Mouse (Mus musculus): ENCODE data around the gene Cntnap4.

Cntnap4 gene

DNA sequence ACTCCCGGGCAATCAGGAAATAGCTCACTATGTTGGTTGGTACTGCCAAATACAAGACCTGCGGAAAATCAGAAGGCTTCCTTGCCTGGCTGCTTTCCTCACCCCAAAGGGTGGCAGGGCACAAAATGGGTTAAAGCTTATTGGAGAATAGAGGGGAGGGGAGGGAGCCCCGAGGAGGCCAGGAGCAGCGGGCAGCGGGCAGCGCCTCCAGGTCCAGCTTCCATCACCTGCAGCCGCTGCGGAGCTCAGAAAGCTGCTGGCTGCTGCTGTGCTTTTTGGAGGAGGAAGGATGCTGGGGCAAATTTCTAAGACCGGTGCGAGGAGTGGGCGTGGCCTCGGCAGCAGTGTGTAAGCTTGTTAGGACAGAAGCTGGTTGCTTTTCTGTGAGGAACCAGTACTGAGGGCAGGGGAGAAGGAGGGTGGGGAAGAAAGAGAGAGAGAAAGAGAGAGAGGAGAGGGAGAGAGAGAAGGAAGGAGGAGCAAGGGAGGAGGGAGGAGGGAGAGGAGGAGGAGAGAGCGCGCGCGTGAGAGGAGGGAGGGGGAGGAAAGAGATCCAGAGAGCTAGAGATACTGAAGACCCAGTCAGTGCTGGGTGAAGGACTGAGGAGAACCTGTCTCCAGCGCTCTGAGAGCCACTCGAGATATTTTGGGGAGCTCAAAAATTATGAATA, at the start of gene Cntnap4:
Gene Cntnap4, plus strand, starts transcription at position 573 of the 671 bp plus-strand sequence.
- peak; percentile 60 for DNase-seq (ENCODE audit: low read depth, low spot score)

DNA sequence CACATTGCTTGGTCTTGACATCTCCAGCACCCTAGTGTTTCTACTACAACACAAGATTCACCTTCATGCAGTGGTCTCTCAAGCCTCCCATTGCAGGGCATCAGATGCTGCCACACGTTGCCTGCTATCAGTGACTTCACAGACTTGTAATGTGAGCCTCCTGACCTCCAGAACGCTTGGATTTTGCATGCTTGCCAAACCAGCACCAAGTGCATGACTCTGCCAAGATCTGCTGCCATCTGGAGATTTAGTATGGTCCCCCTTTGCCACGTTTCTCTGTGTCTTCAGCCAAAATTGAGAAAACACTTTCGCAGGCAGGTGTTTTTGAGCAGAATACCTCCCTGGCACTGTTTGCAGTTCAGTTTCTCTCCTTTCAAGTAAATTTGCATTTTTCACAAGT, 12.5 kb upstream of the Cntnap4 start:
- no peak for DNase-seq (ENCODE audit: low read depth, low spot score)

DNA sequence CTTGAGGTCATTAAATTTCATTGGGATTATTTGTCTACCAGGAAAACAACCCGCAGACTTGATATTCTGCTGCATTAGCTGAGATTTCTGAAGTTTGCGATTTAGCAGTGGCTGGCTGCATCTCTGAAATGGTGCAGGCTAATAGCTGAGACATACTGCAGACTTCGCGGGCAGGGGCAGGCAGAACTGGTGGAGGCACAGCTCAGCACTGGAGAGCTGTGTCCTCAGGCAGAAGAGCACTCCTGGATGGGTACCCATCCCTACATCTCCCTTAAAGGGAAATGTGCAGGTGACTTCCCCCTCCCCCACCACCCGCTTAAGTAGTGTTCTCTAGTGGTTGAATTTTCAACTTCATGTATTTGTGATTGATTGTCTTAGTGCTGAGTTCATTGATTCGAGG, 698 bp downstream of the Cntnap4 start:
- no peak for DNase-seq (ENCODE audit: low read depth, low spot score)

DNA sequence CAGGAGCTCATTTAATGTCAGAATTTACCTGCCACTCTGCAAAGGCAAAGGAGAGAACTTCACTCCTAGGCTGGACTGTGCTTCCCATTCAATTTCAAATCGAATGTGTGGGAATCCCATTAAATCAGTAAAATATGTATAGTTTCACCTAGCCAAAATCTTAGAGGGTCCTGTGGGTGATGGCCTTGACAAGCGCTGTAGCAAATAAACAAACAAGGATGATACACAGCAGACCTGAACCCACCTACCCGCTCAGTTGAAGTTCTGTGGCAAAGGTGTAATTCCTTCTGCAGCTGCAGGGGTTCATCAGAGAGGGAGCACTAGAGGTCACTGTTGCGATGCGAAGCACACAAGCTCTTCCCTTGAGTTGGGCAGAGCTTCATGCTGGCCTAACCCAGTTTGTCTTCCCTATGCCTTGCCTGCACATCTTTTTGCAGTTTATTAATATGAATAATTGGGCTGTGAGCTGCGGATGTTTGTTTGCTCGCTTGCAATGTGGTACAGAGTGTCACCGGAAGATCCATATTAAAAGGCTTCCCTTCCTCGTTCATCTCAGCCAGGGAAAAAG, 1.6 kb downstream of the Cntnap4 start:
- peak; percentile 74 for DNase-seq (ENCODE audit: low read depth, low spot score)

DNA sequence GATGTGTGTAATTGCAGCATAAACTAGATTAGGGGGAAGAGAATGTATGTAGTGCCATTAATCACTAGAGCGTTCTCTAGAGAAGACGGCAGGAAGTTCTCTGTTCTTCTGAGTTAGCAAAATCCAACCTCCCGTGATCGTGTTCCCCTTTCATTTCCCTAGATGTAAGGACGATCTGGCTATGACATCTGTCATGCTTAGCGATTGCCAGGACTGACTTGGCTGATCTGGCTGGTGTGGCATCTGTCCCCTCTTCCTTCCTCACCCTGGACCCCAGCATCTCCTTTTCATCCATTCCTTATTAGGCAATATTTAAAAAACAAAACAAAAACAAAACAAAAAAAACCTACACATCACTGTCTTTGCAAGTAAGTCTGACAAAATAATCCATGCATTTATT, 11.6 kb downstream of the Cntnap4 start:
- no peak for DNase-seq (ENCODE audit: low read depth, low spot score)

DNA sequence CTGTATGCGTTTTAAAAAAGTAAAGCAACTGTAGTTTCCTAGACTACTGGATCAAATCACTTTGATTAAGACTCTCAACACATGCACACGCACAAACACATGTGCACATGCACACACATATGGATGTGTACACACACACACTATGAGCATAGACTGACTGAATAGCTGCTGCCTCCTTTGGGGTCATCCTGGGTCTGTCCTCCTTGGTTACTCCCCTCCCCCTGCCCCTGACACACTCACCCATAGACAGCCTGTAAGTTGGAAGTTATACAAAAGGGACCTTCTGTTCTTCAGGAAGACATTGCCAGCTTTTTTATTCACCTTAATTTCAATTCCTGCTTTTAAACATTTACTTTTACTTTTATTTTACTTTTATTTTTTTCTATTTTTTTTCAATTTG, 13.6 kb downstream of the Cntnap4 start:
- DNase-seq (ENCODE audit: low read depth, low spot score): no peak

DNA sequence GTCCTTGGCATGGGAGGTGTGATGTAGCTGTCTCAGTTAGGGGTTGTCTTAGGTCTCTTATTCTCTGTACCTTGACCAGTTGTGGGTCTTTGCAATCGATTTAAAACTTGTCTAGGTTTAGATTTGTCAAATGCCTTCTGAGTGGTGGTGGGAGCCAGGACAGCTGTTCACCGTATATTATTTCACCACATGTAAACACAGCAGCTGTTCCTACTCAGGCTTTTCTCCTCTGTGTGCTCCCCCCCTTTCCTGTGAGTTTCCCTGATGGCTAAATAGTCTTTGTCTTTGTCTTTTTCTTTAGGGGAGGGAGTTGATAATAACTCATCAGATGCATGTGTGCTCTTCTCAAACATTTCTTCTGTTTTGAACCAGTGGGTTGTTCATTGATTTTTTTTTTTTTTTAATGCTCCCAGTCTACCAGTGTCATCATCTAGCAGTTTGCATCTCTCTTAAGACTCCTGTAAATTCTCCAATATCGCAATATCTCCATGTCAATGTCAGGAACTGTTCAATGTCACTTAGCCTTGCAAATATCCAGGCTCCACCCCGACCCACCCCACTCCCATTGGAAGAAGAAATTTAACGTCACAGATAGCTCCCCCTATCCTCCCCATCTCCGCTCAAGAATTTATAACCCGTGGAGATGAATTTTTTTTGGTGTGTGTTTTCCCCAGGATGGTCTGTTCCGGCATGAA, 18.7 kb downstream of the Cntnap4 start:
- DNase-seq (ENCODE audit: low read depth, low spot score): no peak

DNA sequence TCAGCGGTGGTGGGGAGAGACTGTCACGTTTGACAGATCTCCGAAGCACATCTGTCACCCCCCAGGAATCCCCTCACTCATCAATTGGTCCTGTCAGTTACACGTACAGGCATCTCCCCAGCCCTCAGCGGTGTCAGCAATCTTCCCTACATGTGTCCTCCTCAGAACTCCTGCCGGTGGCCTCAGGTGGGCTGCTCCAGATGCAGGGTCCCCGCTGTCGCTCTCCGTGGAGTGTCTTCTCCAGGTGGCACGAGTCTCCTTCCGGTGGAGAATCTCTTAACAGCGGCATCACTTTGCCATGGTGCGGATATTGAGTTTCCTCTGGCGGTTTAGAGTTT, 19.2 kb downstream of the Cntnap4 start:
- DNase-seq (ENCODE audit: low read depth, low spot score): no peak

DNA sequence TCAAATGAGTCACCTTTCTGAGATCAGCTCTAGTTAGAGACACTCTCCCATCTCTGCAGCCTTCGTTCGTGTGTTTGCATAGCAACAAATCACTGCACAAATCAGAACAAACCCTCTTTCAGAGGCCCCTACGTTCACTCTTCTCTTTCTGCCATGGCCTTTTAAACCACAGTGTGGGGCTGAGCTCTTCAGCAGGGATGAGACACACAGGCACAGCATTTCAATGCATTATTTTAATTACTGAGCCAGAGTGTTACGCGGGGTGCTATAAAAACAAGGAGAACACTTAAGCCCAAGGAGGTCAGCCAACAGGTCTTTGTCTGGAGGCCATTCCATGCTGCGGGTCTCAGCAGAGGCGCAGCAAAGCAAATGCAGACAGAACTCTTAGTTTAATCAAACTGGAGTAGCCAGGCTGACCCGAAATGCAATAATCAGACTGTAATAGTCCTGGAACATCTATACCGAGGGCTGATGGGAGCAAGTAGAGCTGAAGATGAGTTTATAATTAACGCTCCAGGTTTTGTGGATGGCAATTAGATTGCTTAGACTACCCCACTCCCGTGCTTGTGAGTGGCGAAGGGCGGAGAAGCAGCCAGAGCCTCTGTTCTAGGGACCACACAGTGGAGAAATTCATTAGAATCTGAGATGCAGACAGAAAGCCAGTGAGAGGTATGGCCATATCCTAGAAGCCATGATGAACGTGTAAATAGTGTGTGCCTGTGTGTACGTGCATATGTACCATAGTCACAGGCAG, 26.4 kb downstream of the Cntnap4 start:
- DNase-seq (ENCODE audit: low read depth, low spot score): no peak

DNA sequence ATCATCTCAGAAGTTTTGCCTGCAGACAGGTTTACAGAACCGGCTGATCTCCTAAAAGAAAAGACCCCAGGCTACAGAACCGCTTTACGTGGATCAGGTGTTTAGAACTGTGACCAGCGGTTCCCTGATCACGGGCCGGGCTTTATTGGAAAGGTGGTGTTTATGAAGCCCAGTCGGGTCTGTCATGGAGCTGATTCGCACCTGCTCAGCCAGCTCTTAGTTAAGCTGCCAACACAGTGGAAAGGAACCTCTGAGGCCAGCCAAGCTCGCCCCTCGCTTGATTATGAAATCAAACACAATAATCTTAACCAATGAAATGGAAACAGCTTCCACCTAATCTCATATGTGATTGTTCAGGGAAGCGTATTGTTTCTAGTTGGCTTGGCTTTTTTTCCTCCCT, 30.1 kb downstream of the Cntnap4 start:
- DNase-seq (ENCODE audit: low read depth, low spot score): no peak

DNA sequence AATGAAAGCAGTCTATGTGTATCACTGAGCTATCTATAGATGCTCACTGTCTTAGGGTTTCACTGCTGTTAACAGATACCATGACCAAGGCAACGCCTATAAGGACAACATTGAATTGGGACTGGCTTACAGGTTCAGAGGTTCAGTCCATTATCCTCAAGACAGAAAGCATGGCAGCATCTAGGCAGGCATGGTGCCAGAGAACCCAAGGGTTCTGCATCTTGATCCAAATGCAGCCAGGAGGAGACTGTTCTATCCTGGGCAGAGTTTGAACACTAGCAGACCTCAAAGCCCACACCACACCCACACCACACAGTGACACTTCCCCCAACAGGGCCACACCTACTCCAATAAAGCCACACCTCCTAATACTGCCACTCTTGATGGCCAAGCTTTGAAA, 31.3 kb downstream of the Cntnap4 start:
- no peak for DNase-seq (ENCODE audit: low read depth, low spot score)

DNA sequence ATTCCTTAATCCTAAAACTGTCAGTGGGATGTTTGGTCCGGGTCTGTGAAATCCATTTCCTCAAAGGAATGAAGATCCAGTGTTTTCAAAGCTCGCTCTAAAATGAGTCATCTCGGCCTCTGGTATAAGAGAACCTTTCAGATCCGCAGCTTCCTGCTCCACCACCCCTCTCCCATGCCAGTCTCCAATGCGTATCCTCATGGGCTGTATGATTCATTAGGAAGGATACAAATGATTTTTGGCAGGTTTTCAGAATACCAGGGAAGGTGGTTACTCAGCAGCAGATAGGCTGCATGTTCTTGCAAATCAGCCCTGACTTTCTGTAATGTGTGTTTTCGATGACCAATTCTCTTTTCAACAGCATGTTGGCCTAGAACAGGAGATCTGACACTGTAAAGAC, 40.3 kb downstream of the Cntnap4 start:
- no peak for DNase-seq (ENCODE audit: low read depth, low spot score)

DNA sequence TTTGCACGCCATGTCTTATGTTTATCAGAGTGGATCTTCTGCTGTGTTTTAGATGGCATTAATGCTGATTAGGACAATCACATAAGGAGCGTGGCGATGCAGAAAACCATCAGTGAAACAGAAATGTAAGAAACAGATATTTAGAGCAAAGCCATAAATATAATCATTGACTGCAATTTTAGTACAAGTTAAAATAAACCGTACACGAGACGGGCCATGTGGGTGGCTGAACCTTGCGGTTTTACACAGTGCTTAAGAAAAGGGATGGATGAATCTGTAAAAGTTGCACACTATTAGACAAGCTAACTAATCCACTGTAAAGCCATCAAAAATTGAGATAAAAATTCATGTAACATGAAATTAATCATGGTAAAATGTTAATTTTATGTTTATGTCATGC, 58.9 kb downstream of the Cntnap4 start:
- peak; percentile 36 for DNase-seq (ENCODE audit: low read depth, low spot score)

DNA sequence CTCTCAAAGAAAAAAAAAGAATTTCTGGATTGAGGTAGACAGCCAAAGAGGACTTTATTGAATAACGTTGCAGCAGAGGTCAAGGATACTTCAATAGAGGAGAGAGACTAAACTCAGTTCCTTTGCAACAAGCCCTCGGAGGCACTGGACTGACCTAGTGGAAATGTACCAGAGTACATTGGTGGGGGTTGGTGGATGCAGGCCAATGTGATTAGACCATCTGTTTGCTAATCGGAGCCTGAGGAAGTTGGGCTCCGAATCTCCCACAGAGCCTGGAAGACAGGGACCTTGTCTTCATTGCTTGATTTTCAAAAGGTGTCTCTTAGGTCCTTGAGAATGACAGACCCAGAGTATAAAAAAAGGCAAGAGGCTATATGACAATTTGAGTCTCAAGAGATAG, 82.8 kb downstream of the Cntnap4 start:
- no peak for DNase-seq (ENCODE audit: low read depth, low spot score)

DNA sequence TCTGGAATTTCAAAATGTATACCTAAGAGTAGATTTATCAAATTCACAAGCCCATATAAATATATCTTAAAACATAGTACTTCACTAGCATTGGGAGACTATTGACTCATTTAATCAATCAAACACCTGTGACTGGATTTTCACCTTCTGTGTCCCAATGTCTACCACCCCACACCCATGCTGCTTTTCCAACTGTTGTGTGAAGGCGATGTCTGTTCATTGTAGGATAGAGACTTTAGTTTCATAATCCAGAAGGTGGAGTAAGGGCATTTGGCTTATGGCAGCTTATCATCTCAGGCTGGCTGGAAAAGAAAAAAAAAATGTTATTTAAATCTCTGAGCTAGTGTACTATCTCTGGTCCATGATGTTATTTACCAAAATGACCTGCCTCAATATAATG, 83.4 kb downstream of the Cntnap4 start:
- no peak for DNase-seq (ENCODE audit: low read depth, low spot score)

DNA sequence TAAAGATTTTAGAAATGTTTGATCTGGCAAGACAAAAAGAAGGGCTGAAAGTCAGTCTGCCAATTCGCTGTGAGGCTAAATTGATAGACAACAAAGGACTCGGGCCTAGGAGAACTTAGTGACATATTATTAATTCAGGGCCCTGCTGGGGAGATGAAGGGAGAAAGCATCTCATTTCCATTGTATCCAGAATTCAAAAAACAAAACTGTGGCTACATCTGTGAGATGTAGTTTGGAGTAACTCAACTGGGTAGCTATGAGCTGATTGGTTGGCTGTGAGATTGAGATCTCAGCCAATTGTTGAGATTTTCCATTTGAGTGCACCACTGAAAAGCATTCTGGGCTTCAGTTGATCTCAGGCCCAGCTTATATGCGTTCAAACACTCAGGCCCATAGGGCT, 84.2 kb downstream of the Cntnap4 start:
- no peak for DNase-seq (ENCODE audit: low read depth, low spot score)

DNA sequence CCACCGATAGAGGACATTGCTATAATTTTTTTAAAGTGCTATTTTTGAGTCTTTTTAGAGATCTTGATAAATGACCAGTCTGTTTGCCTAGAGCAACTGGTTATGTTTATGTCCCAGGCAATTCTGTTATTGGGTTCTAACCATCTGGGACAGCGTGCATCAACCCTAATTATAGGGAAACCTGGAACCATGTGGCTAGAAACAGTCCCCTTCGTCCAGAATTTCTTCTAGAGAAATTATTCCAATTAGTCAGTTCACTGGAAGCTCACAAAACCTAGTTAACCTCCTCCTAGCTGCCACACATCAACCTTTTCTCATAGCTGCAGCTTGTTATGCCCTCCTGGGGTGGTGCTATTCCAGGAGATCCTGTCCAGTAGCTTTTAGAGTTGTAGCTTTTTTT, 94.2 kb downstream of the Cntnap4 start:
- DNase-seq (ENCODE audit: low read depth, low spot score): no peak

DNA sequence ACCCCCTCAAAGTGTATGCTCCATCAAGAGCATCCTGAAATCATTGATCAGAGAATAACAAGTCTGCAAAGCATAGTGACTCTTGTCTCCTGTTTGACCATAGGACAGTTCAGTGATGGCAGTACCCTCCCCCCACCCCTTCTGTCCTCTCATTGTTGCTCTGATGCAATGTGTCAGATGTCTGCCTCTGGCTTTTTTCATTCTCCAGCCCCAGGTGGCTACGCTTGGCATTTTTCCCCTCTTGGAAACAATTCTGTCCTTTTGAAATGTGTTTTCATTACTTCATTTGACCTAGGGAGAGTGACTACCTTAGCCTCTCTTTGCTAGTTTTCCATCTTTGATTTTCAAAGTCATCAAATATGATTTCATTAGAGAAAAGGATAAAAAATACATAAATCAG, 104.8 kb downstream of the Cntnap4 start:
- no peak for DNase-seq (ENCODE audit: low read depth, low spot score)

DNA sequence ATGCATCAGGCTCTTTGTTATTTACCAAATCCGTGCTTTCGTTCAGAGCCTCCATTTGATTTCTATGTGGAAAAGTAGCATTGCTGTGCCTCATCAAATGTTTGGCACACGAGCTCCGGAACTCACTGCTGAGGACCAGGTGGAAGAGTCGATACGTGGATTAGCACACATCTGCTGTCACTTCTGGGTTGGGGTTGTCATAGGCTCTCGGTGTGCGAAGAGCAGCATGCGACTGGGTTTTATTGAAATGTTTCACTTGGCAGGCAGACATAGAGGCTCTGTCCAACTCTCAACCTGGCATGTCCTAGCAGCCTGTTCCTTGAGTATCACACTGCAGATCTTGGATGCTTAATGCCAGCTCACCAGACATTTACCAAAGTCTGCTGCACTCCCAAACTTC, 111.9 kb downstream of the Cntnap4 start:
- peak; percentile 13 for DNase-seq (ENCODE audit: low read depth, low spot score)

DNA sequence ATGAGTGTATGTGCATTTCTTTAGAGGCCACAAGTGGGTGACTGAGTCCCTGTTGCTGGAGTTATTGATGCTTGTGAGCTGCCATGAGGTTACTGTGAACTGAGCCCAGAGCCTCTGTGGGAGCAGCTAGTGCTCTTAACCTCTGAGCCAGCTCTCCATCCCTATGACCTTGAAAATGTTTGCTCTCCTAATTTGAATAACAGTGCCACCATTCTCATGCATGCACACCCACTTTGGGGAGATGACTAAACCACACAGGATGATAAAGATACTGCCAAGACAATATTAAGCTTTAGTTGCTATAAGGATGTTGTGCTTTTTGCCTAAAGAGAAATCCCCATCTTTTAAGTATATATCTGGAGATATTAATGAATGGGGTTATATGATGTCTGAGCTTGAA, 125.9 kb downstream of the Cntnap4 start:
- DNase-seq (ENCODE audit: low read depth, low spot score): no peak

DNA sequence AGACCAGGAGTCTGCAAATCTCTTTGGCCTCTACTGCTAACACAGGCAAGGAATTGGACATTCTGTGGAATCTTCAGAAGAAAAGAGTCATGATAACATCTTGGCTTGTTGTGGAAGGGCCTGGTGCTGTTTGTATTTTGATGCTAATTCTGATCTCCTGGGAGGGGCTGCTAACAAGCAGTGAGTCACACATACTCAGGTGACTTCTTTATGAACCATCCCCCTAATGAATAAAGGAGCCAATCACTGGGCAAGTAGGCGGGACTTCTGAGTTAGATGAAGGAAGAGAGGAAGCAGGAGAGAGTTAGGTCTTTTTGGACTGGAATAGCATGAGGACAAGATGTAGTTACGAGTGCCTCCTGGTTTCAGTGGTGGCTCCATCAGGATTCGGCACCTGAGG, 128.3 kb downstream of the Cntnap4 start:
- DNase-seq (ENCODE audit: low read depth, low spot score): no peak

DNA sequence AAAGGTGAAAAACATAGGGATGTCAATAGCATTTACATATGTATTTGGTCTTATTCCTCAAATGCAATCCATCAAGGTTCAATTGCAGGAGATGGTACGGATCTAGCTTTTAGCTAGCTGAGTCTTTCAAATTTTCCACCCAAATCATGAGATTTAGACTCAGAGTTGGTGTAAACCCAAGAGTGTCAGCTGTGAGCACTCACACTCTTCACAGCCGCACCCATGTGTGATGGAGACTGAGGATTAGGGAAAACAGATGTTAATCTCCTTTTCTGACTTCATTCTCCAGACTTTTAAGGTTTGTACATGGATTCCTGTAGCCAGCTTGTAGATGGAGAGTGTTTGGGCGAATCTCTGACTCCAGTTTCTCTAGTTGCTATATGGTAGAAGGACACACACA, 147.1 kb downstream of the Cntnap4 start:
- no peak for DNase-seq (ENCODE audit: low read depth, low spot score)

DNA sequence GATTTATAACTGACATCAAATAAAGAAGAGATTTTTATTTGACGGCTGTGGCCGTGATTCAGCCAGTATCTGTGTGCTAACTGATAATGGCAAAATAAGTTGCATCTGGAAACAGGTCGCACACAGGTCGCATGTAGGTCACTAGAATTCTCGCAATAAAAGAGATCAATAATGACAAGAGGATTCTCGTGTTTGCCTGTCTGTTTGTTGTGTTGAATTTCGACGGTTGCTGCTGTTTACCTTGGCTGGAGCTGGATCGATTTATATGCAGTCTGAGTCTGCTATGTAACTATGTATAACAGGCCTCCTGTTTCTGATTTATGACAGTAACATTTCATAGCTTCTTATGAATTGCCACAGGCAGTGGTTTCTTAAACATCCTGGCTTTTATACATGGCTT, 155.1 kb downstream of the Cntnap4 start:
- DNase-seq (ENCODE audit: low read depth, low spot score): no peak
